Mouse (Mus musculus): ENCODE data around the gene Cat. TPM values are rescaled to one million over a fixed set of nuclear protein-coding genes. Genes with fewer than 3 reads are reported as not detected.

Cat gene
- total and polyA plus RNA-seq, 2 experiments from 2014 or later, result 64.2 to 91.3 TPM

GRCm38 (mm10) chr2:103430712-103431111 lies 54.2 kb downstream of the Cat start:
- Histone ChIP-seq H3K9ac (no peak overlapping the region), H3K9me3 (ENCODE audit: low read length) (no peaks in the 10 kb centered on the region), H3K36me3 (ENCODE audit: insufficient read depth) (no peaks in the 10 kb centered on the region), H3K4me3 (ENCODE audit: low read depth, low read length) (no peak overlapping the region), H3K4me1 (ENCODE audit: insufficient read depth) (no peaks in the 10 kb centered on the region), H3K27ac (ENCODE audit: low read depth, low read length) (no peak overlapping the region), H3K27me3 (ENCODE audit: insufficient read depth, low read length) (no peaks in the 10 kb centered on the region), H3K4me2 (ENCODE audit: low read depth) (no peak overlapping the region)
- DNase-seq (no peak), ATAC-seq (no peak)
- WGBS, result 36% methylated on average over 1 of the region's 1 CpGs
- TF ChIP-seq CTCF (IDR thresholded peaks at IDR 0.05; ENCODE audit: low read depth), result no peak

DNA sequence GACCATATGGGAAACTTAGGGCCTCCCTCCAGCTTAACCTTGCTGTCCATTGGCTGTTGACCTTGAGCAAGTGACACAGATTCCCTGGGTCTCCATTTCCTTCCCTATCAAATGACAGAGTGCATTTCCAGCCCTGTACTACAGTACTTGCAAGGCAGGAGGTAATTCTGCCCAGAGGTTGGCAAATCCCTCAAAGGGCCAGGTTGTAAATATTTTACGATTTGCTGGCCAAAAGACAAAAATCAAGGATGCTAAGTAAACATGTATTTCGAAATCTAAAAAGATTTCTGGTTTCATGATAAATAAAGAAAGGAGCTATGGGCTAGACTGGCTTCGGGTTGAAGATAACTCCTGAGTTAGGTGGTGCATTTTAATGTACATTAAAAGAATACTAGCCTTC lies 56.6 kb downstream of the Cat start:
- ATAC-seq (no peak), DNase-seq (no peak)
- Histone ChIP-seq H3K9me3 (ENCODE audit: low read length) (no peaks in the 10 kb centered on the region), H3K9ac (no peak overlapping the region), H3K4me1 (ENCODE audit: insufficient read depth) (no peaks in the 10 kb centered on the region), H3K4me3 (ENCODE audit: low read depth, low read length) (no peak overlapping the region), H3K27ac (ENCODE audit: low read depth, low read length) (no peak overlapping the region), H3K27me3 (ENCODE audit: insufficient read depth, low read length) (no peaks in the 10 kb centered on the region), H3K36me3 (ENCODE audit: insufficient read depth) (no peaks in the 10 kb centered on the region), H3K4me2 (ENCODE audit: low read depth) (no peak overlapping the region)
- no peak for TF ChIP-seq CTCF (IDR thresholded peaks at IDR 0.05; ENCODE audit: low read depth)
- 87% methylated on average over 3 of the region's 3 CpGs for WGBS

- Histone ChIP-seq H3K27ac (ENCODE audit: low read depth, low read length) (no peak overlapping the region), H3K9ac (no peak overlapping the region), H3K9me3 (ENCODE audit: low read length) (no peaks in the 10 kb centered on the region), H3K27me3 (ENCODE audit: insufficient read depth, low read length) (no peaks in the 10 kb centered on the region), H3K36me3 (ENCODE audit: insufficient read depth) (no peaks in the 10 kb centered on the region), H3K4me3 (ENCODE audit: low read depth, low read length) (no peak overlapping the region), H3K4me2 (ENCODE audit: low read depth) (no peak overlapping the region), H3K4me1 (ENCODE audit: insufficient read depth) (no peaks in the 10 kb centered on the region)
- DNase-seq (no peak), ATAC-seq (no peak)
- WGBS, result 82% methylated on average over 11 of the region's 11 CpGs
- TF ChIP-seq CTCF (IDR thresholded peaks at IDR 0.05; ENCODE audit: low read depth), result no peak
Measured at GRCm38 (mm10) chr2:103425456-103426063, 59.4 kb downstream of the Cat start.

- ATAC-seq (peak; percentile 87), DNase-seq (peak; percentile 82)
- Histone ChIP-seq H3K9ac (no peak overlapping the region), H3K36me3 (ENCODE audit: insufficient read depth) (no peaks in the 10 kb centered on the region), H3K27ac (ENCODE audit: low read depth, low read length) (no peak overlapping the region), H3K27me3 (ENCODE audit: insufficient read depth, low read length) (no peaks in the 10 kb centered on the region), H3K4me2 (ENCODE audit: low read depth) (0 out of 2 replicates have a peak overlapping the region, but pooled peaks have one; percentile 1), H3K4me3 (ENCODE audit: low read depth, low read length) (no peak overlapping the region), H3K9me3 (ENCODE audit: low read length) (no peaks in the 10 kb centered on the region), H3K4me1 (ENCODE audit: insufficient read depth) (no peaks in the 10 kb centered on the region)
- WGBS, result 14% methylated on average over 12 of the region's 12 CpGs
- TF ChIP-seq CTCF (IDR thresholded peaks at IDR 0.05; ENCODE audit: low read depth), result peak; percentile 88
Measured at GRCm38 (mm10) chr2:103424349-103425026, 60.5 kb downstream of the Cat start.

- no peak for ATAC-seq
- H3K9me3 ChIP-seq (ENCODE audit: low read length), result no peaks in the 10 kb centered on the region
- H3K36me3 ChIP-seq (ENCODE audit: insufficient read depth), result no peaks in the 10 kb centered on the region
- no peak overlapping the region for H3K27ac ChIP-seq (ENCODE audit: low read depth, low read length)
- H3K27me3 ChIP-seq (ENCODE audit: insufficient read depth, low read length), result no peaks in the 10 kb centered on the region
- no peaks in the 10 kb centered on the region for H3K4me1 ChIP-seq (ENCODE audit: insufficient read depth)
- H3K4me2 ChIP-seq (ENCODE audit: low read depth), result peak overlapping the region; percentile 1; the same call in 1 of the 2 replicates
- DNase-seq, result no peak
- 38% methylated on average over 12 of the region's 12 CpGs for WGBS
- H3K4me3 ChIP-seq (ENCODE audit: low read depth, low read length), result no peak overlapping the region
- no peak overlapping the region for H3K9ac ChIP-seq
- no peak for TF ChIP-seq CTCF (IDR thresholded peaks at IDR 0.05; ENCODE audit: low read depth)
Measured at GRCm38 (mm10) chr2:103423884-103424283, 61.1 kb downstream of the Cat start.

DNA sequence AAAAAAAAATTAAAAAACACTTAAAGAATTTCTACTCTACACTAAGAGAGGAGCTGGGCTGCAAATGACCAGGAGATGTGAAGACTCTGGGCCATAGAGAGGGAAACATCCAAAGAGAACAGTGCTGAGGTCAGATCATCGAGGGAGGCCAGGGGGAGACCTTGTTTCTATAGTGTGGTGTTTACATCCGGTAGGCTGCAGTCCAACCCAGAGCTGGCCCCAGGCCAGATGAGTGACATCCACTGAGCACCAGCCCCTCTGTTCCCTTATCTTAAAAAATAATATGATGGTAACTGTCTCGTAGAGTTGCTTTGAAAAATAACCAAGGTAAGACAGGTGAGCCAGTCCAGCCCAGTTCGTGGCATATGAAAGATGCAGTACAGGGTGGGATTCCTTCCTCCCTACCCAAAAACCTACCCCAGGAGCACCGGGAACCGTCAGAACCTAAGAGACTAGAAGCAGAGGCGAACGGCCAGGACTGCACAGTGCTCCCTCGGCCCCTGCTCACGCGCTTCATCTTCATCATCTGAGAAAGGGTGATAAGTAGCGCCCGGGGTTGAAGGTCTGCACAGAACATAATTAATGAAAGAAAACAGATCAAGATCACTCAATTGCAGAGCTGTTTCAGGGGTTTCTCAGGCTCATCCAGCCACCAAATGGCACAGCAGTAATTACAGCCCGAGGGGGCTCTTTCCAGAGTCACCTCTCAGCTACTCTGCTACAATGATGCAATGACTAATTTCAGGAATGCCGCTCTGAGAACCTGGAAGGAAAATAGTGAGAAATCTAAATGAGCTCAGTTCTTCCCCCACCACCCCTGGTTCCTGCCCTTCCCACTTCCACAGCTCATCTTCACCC lies 64.1 kb downstream of the Cat start:
- no peak for DNase-seq
- 66% methylated on average over 15 of the region's 15 CpGs for WGBS
- H3K27me3 ChIP-seq (ENCODE audit: insufficient read depth, low read length), result no peaks in the 10 kb centered on the region

GRCm38 (mm10) chr2:103415774-103416173 lies 69.2 kb downstream of the Cat start:
- H3K4me1 ChIP-seq (ENCODE audit: insufficient read depth), result no peaks in the 10 kb centered on the region
- H3K27me3 ChIP-seq (ENCODE audit: insufficient read depth, low read length), result no peaks in the 10 kb centered on the region
- no peaks in the 10 kb centered on the region for H3K9me3 ChIP-seq (ENCODE audit: low read length)
- TF ChIP-seq CTCF (IDR thresholded peaks at IDR 0.05; ENCODE audit: low read depth), result no peak
- 88% methylated on average over 3 of the region's 3 CpGs for WGBS
- DNase-seq, result no peak
- no peaks in the 10 kb centered on the region for H3K36me3 ChIP-seq (ENCODE audit: insufficient read depth)
- H3K9ac ChIP-seq, result no peak overlapping the region
- no peak overlapping the region for H3K4me2 ChIP-seq (ENCODE audit: low read depth)
- ATAC-seq, result no peak
- H3K27ac ChIP-seq (ENCODE audit: low read depth, low read length), result no peak overlapping the region
- H3K4me3 ChIP-seq (ENCODE audit: low read depth, low read length), result no peak overlapping the region

More for the DNA sequence above, 64.1 kb downstream of the Cat start:
- no peak overlapping the region for H3K4me2 ChIP-seq (ENCODE audit: low read depth)
- no peak for ATAC-seq
- H3K4me1 ChIP-seq (ENCODE audit: insufficient read depth), result no peaks in the 10 kb centered on the region
- TF ChIP-seq CTCF (IDR thresholded peaks at IDR 0.05; ENCODE audit: low read depth), result no peak
- no peak overlapping the region for H3K4me3 ChIP-seq (ENCODE audit: low read depth, low read length)
- no peak overlapping the region for H3K9ac ChIP-seq
- no peaks in the 10 kb centered on the region for H3K36me3 ChIP-seq (ENCODE audit: insufficient read depth)
- no peak overlapping the region for H3K27ac ChIP-seq (ENCODE audit: low read depth, low read length)
- H3K9me3 ChIP-seq (ENCODE audit: low read length), result no peaks in the 10 kb centered on the region
